Mouse (Mus musculus) hindbrain, embryonic 11.5 days (tissue): ENCODE data around the gene Majin. TPM values are rescaled to one million over a fixed set of nuclear protein-coding genes. Genes with fewer than 3 reads are reported as not detected.

ENCODE experiments used
- ATAC-seq: fragments of 200-750 bp; cut with Nextera tagmentation; 2 replicates; pipeline ENCODE4 v1.8.0; 2017; ENCODE audit warnings: mild to moderate bottlenecking, moderate TSS enrichment, moderate library complexity; ENCODE audit not compliant: low FRiP score
- DNase-seq: peaks from one replicate; pipeline ENCODE4 v3.0.0-alpha.2; 2015; ENCODE audit warnings: low spot score
- H3K27ac ChIP-seq: fragments of 300-500 bp; sonication (generic); 2 replicates; pipeline ENCODE4 v1.5.1; 2014; ENCODE audit warnings: mild to moderate bottlenecking, low read depth, low read length
- H3K27me3 ChIP-seq: fragments of 300-500 bp; sonication (generic); 2 replicates; pipeline ENCODE4 v1.6.1; 2014; ENCODE audit warnings: mild to moderate bottlenecking, low read length, moderate library complexity, mixed read lengths; ENCODE audit not compliant: control insufficient read depth, insufficient read depth
- H3K36me3 ChIP-seq: fragments of 300-500 bp; sonication (generic); 2 replicates; pipeline ENCODE4 v1.6.1; 2014; ENCODE audit warnings: mild to moderate bottlenecking, low read length, moderate library complexity, mixed read lengths; ENCODE audit not compliant: control insufficient read depth, insufficient read depth
- H3K4me1 ChIP-seq: fragments of 300-500 bp; sonication (generic); replicated peaks from 2 replicates; pipeline ENCODE4 v1.6.1; 2014; ENCODE audit warnings: low read length, mixed read lengths; ENCODE audit not compliant: control insufficient read depth, insufficient read depth
- H3K4me2 ChIP-seq: fragments of 300-500 bp; sonication (generic); replicated peaks from 2 replicates; pipeline ENCODE4 v1.6.1; 2014; ENCODE audit warnings: mild to moderate bottlenecking, low read depth, low read length
- H3K4me3 ChIP-seq: fragments of 300-500 bp; sonication (generic); 2 replicates; pipeline ENCODE4 v1.5.1; 2014; ENCODE audit warnings: low read depth, low read length
- H3K9ac ChIP-seq: fragments of 300-500 bp; sonication (generic); 2 replicates; pipeline ENCODE4 v1.6.1; 2014; ENCODE audit warnings: low read depth, low read length
- H3K9me3 ChIP-seq: fragments of 300-500 bp; sonication (generic); 2 replicates; pipeline ENCODE4 v1.6.1; 2016; ENCODE audit warnings: low read length; ENCODE audit not compliant: control insufficient read depth
- WGBS: fragments of 180-500 bp; shearing (Covaris S2); extraction: QIAGEN DNeasy Blood & Tissue Kit; methylation state at CpG from one replicate; pipeline ENCODE4 v1.1.7; 2014; 5-methylcytosine and 5-hydroxymethylcytosine counted together
- polyA plus RNA-seq: library from polyadenylated mRNA; unstranded; fragments of >200 nt; fragmentation: Nextera tagmentation; extraction: Ambion mirVana; gene quantifications from 2 replicates; pipeline ENCODE4 v1.2.1, GENCODE M21; 2014

The Majin gene
- polyA plus RNA-seq, 1 experiment from 2014 or later: not detected

DNA sequence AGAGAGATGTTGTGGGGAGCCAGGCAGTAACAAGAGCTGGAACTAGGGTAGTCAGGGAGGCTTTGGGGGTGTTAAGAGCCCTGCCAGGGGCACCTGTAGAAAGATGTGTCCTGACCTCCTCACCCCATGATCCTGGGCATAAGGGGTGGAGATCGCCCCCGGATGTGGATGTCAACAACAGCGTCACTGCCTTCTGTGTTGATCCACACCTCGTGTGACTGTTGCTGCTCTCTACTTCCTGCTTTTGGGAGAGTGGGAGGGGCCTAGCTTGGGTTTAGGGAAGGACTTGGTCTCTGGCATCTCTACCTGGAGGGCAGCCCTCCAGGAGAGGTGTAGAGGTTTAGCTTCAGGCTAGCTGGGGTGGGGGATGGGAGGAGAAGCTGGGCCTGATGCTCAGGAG, 58.1 kb downstream of the Majin start:
- DNase-seq (peak; percentile 32), ATAC-seq (peak; percentile 12; the same call in 1 of the 2 replicates)
- peak overlapping the region; percentile 88 for H3K9ac ChIP-seq
- peaks cover 6% of the 10 kb centered on the region for H3K4me1 ChIP-seq
- 3% methylated on average over 4 of the region's 4 CpGs for WGBS
- no peaks in the 10 kb centered on the region for H3K27me3 ChIP-seq
- H3K9me3 ChIP-seq: no peaks in the 10 kb centered on the region
- peak overlapping the region; percentile 67 for H3K4me3 ChIP-seq
- peak overlapping the region; percentile 90 for H3K4me2 ChIP-seq
- no peaks in the 10 kb centered on the region for H3K36me3 ChIP-seq
- H3K27ac ChIP-seq: peak overlapping the region; percentile 0; the same call in 1 of the 2 replicates

- WGBS: 85% methylated on average over 5 of the region's 5 CpGs
- no peak for ATAC-seq
- no peak overlapping the region for H3K4me3 ChIP-seq
- no peaks in the 10 kb centered on the region for H3K36me3 ChIP-seq
- DNase-seq: no peak
- no peak overlapping the region for H3K9ac ChIP-seq
- no peak overlapping the region for H3K27ac ChIP-seq
- H3K9me3 ChIP-seq: no peaks in the 10 kb centered on the region
- H3K4me1 ChIP-seq: peaks cover 6% of the 10 kb centered on the region
- no peak overlapping the region for H3K4me2 ChIP-seq
- H3K27me3 ChIP-seq: no peaks in the 10 kb centered on the region
These were observed 59.0 kb downstream of the Majin start for GRCm38 (mm10) chr19:6243226-6243625.

GRCm38 (mm10) chr19:6245806-6246205, 61.6 kb downstream of the Majin start:
- Histone ChIP-seq H3K4me3 (no peak overlapping the region), H3K27ac (no peak overlapping the region), H3K9ac (no peak overlapping the region), H3K36me3 (no peaks in the 10 kb centered on the region), H3K4me1 (peaks cover 6% of the 10 kb centered on the region), H3K4me2 (no peak overlapping the region), H3K27me3 (no peaks in the 10 kb centered on the region), H3K9me3 (no peaks in the 10 kb centered on the region)
- WGBS: 94% methylated on average over 1 of the region's 1 CpGs
- DNase-seq (no peak), ATAC-seq (no peak)

DNA sequence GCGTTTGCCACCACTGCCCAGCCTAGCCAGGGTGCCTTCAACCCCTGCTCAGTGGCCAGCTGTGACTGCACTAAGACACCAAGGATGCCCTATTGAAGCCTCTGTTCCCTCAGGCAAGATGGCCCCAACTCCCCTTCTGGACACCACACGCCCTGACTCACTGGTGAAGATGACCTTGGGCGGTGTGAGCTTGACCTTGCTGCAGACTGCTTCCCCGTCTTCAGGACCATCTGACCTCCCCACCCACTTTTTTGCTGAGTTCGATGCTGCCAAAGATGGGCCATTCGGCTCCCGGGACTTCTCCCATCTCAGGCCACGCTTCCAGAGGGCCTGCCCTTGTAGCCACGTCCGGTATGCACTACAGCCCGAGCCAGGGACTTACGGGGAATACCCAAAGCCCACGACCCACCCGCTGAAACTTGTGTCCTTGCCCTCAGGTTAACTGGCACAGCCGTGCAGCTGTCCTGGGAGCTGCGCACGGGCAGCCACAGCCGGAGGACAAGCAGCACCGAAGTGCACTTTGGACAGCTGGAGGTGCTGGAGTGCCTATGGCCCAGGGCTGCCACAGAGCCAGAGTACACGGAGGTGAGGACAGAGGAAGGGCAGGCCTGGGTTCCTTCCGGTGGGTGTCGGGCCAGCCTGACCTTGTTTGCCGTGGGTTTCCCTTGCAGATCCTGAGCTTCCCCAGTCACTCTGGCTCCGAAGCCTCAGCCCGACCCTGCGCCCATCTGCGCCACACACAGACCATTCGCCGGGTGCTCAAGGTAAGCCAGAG, 63.5 kb downstream of the Majin start:
- Histone ChIP-seq H3K9ac (no peak overlapping the region), H3K4me3 (no peak overlapping the region), H3K9me3 (no peaks in the 10 kb centered on the region), H3K27ac (no peak overlapping the region), H3K4me1 (no peaks in the 10 kb centered on the region), H3K36me3 (no peaks in the 10 kb centered on the region), H3K4me2 (no peak overlapping the region), H3K27me3 (no peaks in the 10 kb centered on the region)
- DNase-seq: no peak
- 95% methylated on average over 29 of the region's 29 CpGs for WGBS
- no peak for ATAC-seq

GRCm38 (mm10) chr19:6253021-6253420, 68.8 kb downstream of the Majin start:
- Histone ChIP-seq H3K36me3 (peaks cover 2% of the 10 kb centered on the region; the same call in 1 of the 2 replicates), H3K9ac (no peak overlapping the region), H3K27me3 (no peaks in the 10 kb centered on the region), H3K27ac (no peak overlapping the region), H3K4me1 (no peaks in the 10 kb centered on the region), H3K9me3 (no peaks in the 10 kb centered on the region), H3K4me3 (no peak overlapping the region), H3K4me2 (no peak overlapping the region)
- ATAC-seq (no peak), DNase-seq (no peak)
- 94% methylated on average over 4 of the region's 4 CpGs for WGBS

DNA sequence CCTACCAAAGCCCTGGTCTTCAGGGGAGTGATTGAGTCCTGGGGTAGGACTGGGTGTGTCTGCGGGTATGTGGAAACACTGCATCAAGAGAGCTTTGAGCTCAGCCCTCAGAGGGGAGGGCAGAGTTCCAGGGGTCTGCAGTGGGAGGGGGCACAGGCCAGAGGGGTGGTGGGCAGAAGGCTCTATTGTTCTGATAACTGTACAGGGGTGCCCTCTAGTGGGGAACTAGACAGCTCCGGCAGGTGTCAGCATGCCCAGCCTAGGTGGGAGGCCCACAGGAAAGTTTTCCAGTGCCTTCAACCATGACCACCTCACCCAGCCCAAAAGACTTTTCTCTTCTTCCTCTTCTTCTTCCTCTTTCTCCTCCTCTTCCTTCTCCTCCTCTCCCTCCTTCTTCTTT, 76.2 kb downstream of the Majin start:
- Histone ChIP-seq H3K9me3 (no peaks in the 10 kb centered on the region), H3K27ac (no peak overlapping the region), H3K4me2 (no peak overlapping the region), H3K9ac (no peak overlapping the region), H3K4me1 (no peaks in the 10 kb centered on the region), H3K4me3 (no peak overlapping the region), H3K27me3 (no peaks in the 10 kb centered on the region), H3K36me3 (peaks cover 7% of the 10 kb centered on the region; the same call in 1 of the 2 replicates)
- ATAC-seq (no peak), DNase-seq (peak; percentile 31)
- 78% methylated on average over 2 of the region's 2 CpGs for whole genome bisulfite sequencing

- Histone ChIP-seq H3K9ac (no peak overlapping the region), H3K27ac (no peak overlapping the region), H3K4me3 (no peak overlapping the region), H3K4me1 (no peaks in the 10 kb centered on the region), H3K4me2 (no peak overlapping the region), H3K27me3 (no peaks in the 10 kb centered on the region), H3K9me3 (no peaks in the 10 kb centered on the region), H3K36me3 (peaks cover 7% of the 10 kb centered on the region; the same call in 1 of the 2 replicates)
- 85% methylated on average over 4 of the region's 4 CpGs for WGBS
- ATAC-seq (no peak), DNase-seq (no peak)
These were observed 76.8 kb downstream of the Majin start for GRCm38 (mm10) chr19:6260946-6261345.

DNA sequence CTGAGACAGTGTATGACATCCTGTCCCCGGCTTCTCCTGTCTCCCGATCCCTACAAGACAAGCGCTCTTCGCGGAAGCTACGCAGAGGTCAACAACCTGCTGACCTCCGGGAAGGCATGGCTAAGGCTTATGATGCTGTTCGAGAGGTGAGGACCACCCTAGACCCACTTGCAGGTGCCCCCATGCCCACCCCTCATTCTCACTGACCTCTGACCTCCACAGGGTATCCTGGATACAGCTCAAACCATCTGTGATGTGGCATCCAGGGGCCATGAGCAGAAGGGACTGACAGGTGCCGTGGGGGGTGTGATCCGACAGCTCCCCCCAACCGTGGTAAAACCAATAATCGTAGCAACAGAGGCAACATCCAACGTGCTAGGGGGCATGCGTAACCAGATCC, 77.2 kb downstream of the Majin start:
- Histone ChIP-seq H3K36me3 (peaks cover 7% of the 10 kb centered on the region; the same call in 1 of the 2 replicates), H3K9me3 (no peaks in the 10 kb centered on the region), H3K4me1 (no peaks in the 10 kb centered on the region), H3K27me3 (no peaks in the 10 kb centered on the region), H3K4me3 (no peak overlapping the region), H3K9ac (no peak overlapping the region), H3K4me2 (no peak overlapping the region), H3K27ac (no peak overlapping the region)
- DNase-seq: no peak
- 94% methylated on average over 14 of the region's 14 CpGs for WGBS
- ATAC-seq: no peak

DNA sequence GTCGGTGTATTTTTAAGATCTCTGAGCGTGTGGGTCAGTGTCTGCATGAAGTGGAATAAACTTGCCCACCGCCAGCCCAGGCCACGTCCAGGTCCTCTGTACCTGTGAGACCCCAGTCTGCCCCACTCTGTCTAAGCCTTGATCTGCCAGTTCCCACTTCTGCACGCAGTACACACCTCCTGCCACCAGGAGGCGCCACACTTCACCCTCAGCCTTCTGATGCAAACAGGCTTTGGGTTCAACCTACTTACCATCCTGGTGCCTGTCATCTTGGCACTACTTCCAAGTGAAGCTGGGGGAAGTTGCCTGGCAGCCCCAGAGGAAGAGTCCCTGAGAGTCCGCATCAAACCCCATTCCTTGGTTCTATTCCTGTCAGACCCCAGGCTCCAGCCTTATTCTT, 78.0 kb downstream of the Majin start:
- H3K27ac ChIP-seq: no peak overlapping the region
- H3K27me3 ChIP-seq: no peaks in the 10 kb centered on the region
- H3K36me3 ChIP-seq: peaks cover 7% of the 10 kb centered on the region; the same call in 1 of the 2 replicates
- H3K4me1 ChIP-seq: no peaks in the 10 kb centered on the region
- ATAC-seq: no peak
- DNase-seq: peak; percentile 79
- H3K9ac ChIP-seq: no peak overlapping the region
- no peak overlapping the region for H3K4me2 ChIP-seq
- H3K9me3 ChIP-seq: no peaks in the 10 kb centered on the region
- 54% methylated on average over 7 of the region's 7 CpGs for WGBS
- no peak overlapping the region for H3K4me3 ChIP-seq
